Mouse (Mus musculus) heart, postnatal 0 days (tissue): ENCODE measurements around the gene Slc22a14. TPM values are rescaled to one million over a fixed set of nuclear protein-coding genes. Genes with fewer than 3 reads are reported as not detected.

Source experiments
- ATAC-seq: fragments of 200-750 bp; cut with Nextera tagmentation; 2 replicates; pipeline ENCODE4 v1.8.0; 2017; ENCODE audit warnings: low read depth, moderate number of reproducible peaks, moderate library complexity; ENCODE audit not compliant: insufficient read depth
- DNase-seq: peaks from one replicate; pipeline ENCODE4 v3.0.0-alpha.2; 2016; ENCODE audit warnings: low spot score
- H3K27ac ChIP-seq: fragments of 300-500 bp; sonication (generic); 2 replicates; pipeline ENCODE4 v1.5.1; 2014; ENCODE audit warnings: low read depth, mild to moderate bottlenecking
- H3K27me3 ChIP-seq: fragments of 300-500 bp; sonication (generic); 2 replicates; pipeline ENCODE4 v1.6.1; 2014; ENCODE audit warnings: low read length, mixed read lengths; ENCODE audit not compliant: control insufficient read depth, insufficient read depth
- H3K36me3 ChIP-seq: fragments of 300-500 bp; sonication (generic); replicated peaks from 2 replicates; pipeline ENCODE4 v1.6.1; 2014; ENCODE audit warnings: low read length, mixed read lengths; ENCODE audit not compliant: control insufficient read depth, insufficient read depth
- H3K4me1 ChIP-seq: fragments of 300-500 bp; sonication (generic); 2 replicates; pipeline ENCODE4 v1.6.1; 2014; ENCODE audit warnings: antibody characterized with exemption; ENCODE audit not compliant: control insufficient read depth, insufficient read depth
- H3K4me2 ChIP-seq: fragments of 300-500 bp; sonication (generic); 2 replicates; pipeline ENCODE4 v1.6.1; 2014; ENCODE audit warnings: low read depth, mild to moderate bottlenecking, low read length, moderate library complexity
- H3K4me3 ChIP-seq: fragments of 300-500 bp; sonication (generic); 2 replicates; pipeline ENCODE4 v1.5.1; 2014; ENCODE audit warnings: low read depth, low read length
- H3K9ac ChIP-seq: fragments of 300-500 bp; sonication (generic); replicated peaks from 2 replicates; pipeline ENCODE4 v1.6.1; 2014; ENCODE audit warnings: low read depth, low read length, mixed read lengths
- H3K9me3 ChIP-seq: fragments of 300-500 bp; sonication (generic); replicated peaks from 2 replicates; pipeline ENCODE4 v1.6.1; 2016; ENCODE audit warnings: low read length; ENCODE audit not compliant: control insufficient read depth
- CTCF ChIP-seq: IDR thresholded peaks from 2 replicates; pipeline ENCODE4 v1.5.1; 2016; ENCODE audit warnings: antibody characterized with exemption, control low read depth, low read depth
- EP300 ChIP-seq: IDR thresholded peaks from 2 replicates; pipeline ENCODE4 v1.6.1; 2016; ENCODE audit warnings: antibody characterized with exemption, low read depth
- WGBS: fragments of 180-500 bp; shearing (Covaris S2); extraction: QIAGEN DNeasy Blood & Tissue Kit; methylation state at CpG from one replicate; pipeline ENCODE4 v1.1.7; 2014; 5-methylcytosine and 5-hydroxymethylcytosine counted together
- polyA plus RNA-seq: library from polyadenylated mRNA; unstranded; fragments of >200 nt; fragmentation: Nextera tagmentation; extraction: Ambion mirVana; gene quantifications from 2 replicates; pipeline ENCODE4 v1.2.1, GENCODE M21; 2015
- total RNA-seq: library from RNA; depleted of rRNA; stranded (reverse); fragments of >200 nt; gene quantifications from 2 replicates; pipeline ENCODE4 v1.2.3, GENCODE M21; 2014; ENCODE audit warnings: low replicate concordance

Slc22a14 gene
- total and polyA plus RNA-seq, 2 experiments from 2014 or later = 0.08 TPM; not detected in 1

DNA sequence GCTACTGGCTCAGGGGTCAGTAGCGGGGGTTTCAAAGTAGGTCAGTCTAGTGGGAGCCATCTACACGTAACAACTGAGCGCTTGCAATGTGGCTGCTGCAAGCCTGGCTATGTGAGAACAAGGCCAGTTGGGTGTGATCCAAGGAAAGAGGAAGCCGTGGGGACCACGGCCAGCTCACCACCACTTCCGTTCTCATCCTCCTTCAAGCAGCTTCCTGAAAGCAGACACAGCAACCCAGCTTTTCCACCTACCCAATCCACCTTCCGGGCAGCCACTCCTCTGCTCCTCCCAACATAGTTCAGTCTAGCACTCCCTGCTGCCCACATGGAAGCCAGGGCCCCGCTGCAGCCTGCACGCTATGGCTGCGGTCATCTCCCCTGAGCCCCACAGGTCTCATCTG lies 31.0 kb downstream of the Slc22a14 start:
- H3K9me3 ChIP-seq = no peaks in the 10 kb centered on the region
- ATAC-seq (no peak; the same call in 1 of the 2 replicates), DNase-seq (peak; percentile 64)
- TF ChIP-seq CTCF (0 out of 2 replicates have a peak, but pooled peaks have one; percentile 10), EP300 (no peak)
- peaks cover 15% of the 10 kb centered on the region for H3K36me3 ChIP-seq
- H3K4me1 ChIP-seq = peaks cover 11% of the 10 kb centered on the region; the same call in 1 of the 2 replicates
- peak overlapping the region; percentile 69 for H3K27ac ChIP-seq
- H3K27me3 ChIP-seq = no peaks in the 10 kb centered on the region
- H3K4me3 ChIP-seq = no peak overlapping the region
- no peak overlapping the region for H3K9ac ChIP-seq
- H3K4me2 ChIP-seq = peak overlapping the region; percentile 3; the same call in 1 of the 2 replicates
- 17% methylated on average over 10 of the region's 10 CpGs for WGBS

GRCm38 (mm10) chr9:119330186-119330963 lies 35.0 kb downstream of the Slc22a14 start:
- ATAC-seq (no peak), DNase-seq (no peak)
- Histone ChIP-seq H3K9ac (no peak overlapping the region), H3K4me3 (no peak overlapping the region), H3K4me1 (peaks cover 7% of the 10 kb centered on the region; the same call in 1 of the 2 replicates), H3K27ac (no peak overlapping the region), H3K36me3 (no peaks in the 10 kb centered on the region), H3K4me2 (no peak overlapping the region), H3K27me3 (no peaks in the 10 kb centered on the region), H3K9me3 (no peaks in the 10 kb centered on the region)
- TF ChIP-seq EP300 = no peak
- no peak for TF ChIP-seq CTCF
- WGBS = 75% methylated on average over 15 of the region's 15 CpGs

DNA sequence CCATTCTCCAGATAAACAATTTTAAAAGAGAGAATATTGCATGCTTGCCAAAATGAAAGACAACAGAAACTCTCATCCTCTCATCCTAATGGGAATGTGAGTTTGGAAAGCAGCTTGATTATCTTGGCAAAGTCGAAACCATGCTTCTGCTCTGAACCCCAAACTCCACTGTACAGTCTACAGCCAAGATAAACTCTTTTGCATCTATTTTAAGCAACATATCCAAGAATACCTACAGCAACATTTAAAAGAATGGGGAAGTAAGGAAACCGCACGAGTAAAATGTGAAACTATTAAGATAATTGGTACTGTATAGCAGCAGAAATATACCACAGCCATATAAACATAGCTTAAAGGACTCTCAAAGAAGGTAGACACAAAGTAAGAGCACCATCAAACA lies 36.9 kb downstream of the Slc22a14 start:
- H3K4me2 ChIP-seq = no peak overlapping the region
- H3K4me1 ChIP-seq = 0 out of 2 replicates have a peak, but pooled peaks cover 3% of the 10 kb centered on the region
- TF ChIP-seq CTCF (no peak), EP300 (no peak)
- DNase-seq = peak; percentile 15
- H3K27ac ChIP-seq = no peak overlapping the region
- no peak overlapping the region for H3K4me3 ChIP-seq
- no peaks in the 10 kb centered on the region for H3K9me3 ChIP-seq
- H3K36me3 ChIP-seq = no peaks in the 10 kb centered on the region
- no peak overlapping the region for H3K9ac ChIP-seq
- no peaks in the 10 kb centered on the region for H3K27me3 ChIP-seq
- 32% methylated on average over 3 of the region's 3 CpGs for WGBS
- ATAC-seq = no peak

DNA sequence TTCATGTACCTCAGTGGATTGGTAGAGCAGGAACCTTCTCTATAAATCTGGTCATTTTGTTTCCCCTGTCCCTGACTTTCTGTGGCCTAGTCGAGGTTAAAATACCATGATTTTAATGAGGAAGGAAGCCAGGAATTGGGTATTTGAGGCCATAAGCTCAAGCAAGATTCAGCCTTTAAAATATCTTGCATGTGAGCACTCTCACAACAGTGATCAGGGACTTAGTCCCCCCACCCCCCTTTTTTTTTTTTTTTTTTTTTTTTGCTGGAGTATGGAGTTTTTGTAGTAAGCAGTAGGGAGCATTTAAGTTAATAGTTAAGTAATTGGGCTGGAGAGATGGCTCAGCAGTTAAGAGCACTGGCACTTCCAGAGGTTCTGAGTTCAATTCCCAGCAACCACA lies 41.2 kb downstream of the Slc22a14 start:
- H3K4me1 ChIP-seq = peaks cover 13% of the 10 kb centered on the region
- H3K4me2 ChIP-seq = no peak overlapping the region
- ATAC-seq (no peak), DNase-seq (no peak)
- 69% methylated on average over 1 of the region's 1 CpGs for WGBS
- no peak for TF ChIP-seq CTCF
- TF ChIP-seq EP300 = no peak
- no peaks in the 10 kb centered on the region for H3K27me3 ChIP-seq
- no peaks in the 10 kb centered on the region for H3K9me3 ChIP-seq
- no peaks in the 10 kb centered on the region for H3K36me3 ChIP-seq
- no peak overlapping the region for H3K27ac ChIP-seq
- H3K9ac ChIP-seq = no peak overlapping the region
- no peak overlapping the region for H3K4me3 ChIP-seq

GRCm38 (mm10) chr9:119323260-119323645 lies 42.1 kb downstream of the Slc22a14 start:
- Histone ChIP-seq H3K4me3 (peak overlapping the region; percentile 93), H3K9ac (peak overlapping the region; percentile 55), H3K4me2 (peak overlapping the region; percentile 92), H3K9me3 (no peaks in the 10 kb centered on the region), H3K27ac (peak overlapping the region; percentile 96), H3K36me3 (no peaks in the 10 kb centered on the region), H3K4me1 (peaks cover 13% of the 10 kb centered on the region), H3K27me3 (no peaks in the 10 kb centered on the region)
- TF ChIP-seq CTCF (no peak), EP300 (no peak)
- WGBS = 3% methylated on average over 9 of the region's 9 CpGs
- peak; percentile 24 for DNase-seq
- ATAC-seq = no peak
